Mouse (Mus musculus) urinary bladder, postnatal 25 days (tissue): ENCODE measurements at regions not wholly inside any gene's neighbourhood (a gene's known extent, or its start where the extent isn't known, plus 50 kb on each side); places are given as distances from the start of the nearest gene placed in this dataset.
"Not testable (repeated sequence)": the region's sequence is repeated elsewhere in the genome, so short reads cannot be mapped to it uniquely, and the experiment has no call there.

ENCODE experiments used
- DNase-seq: peaks from one replicate; pipeline ENCODE4 v3.0.0; 2022; ENCODE audit warnings: low spot score

GRCm38 (mm10) chrX:12294941-12295340 is 134.8 kb upstream of the Bcor start:
- DNase-seq = no peak

- no peak for DNase-seq
Measured at GRCm38 (mm10) chrX:12296264-12297053, 136.3 kb upstream of the Bcor start.

- no peak for DNase-seq
Measured at GRCm38 (mm10) chrX:12298609-12299008, 138.5 kb upstream of the Bcor start.

- no peak for DNase-seq
Measured at GRCm38 (mm10) chrX:12299236-12299635, 139.1 kb upstream of the Bcor start.

GRCm38 (mm10) chrX:12304678-12305077 is 144.5 kb upstream of the Bcor start:
- DNase-seq = no peak

GRCm38 (mm10) chrX:12306940-12307339 is 146.8 kb upstream of the Bcor start:
- DNase-seq = no peak

- DNase-seq = no peak
Measured at GRCm38 (mm10) chrX:12312534-12312933, 152.4 kb upstream of the Bcor start.

GRCm38 (mm10) chrX:12315658-12316057 is 155.5 kb upstream of the Bcor start:
- no peak for DNase-seq

- DNase-seq = not testable (repeated sequence)
Measured at GRCm38 (mm10) chrX:12317488-12317887, 157.3 kb upstream of the Bcor start.

GRCm38 (mm10) chrX:12318848-12319651 is 158.9 kb upstream of the Bcor start:
- no peak for DNase-seq

- no peak for DNase-seq
Measured at GRCm38 (mm10) chrX:12322453-12322852, 162.3 kb upstream of the Bcor start.

- DNase-seq = no peak
Measured at GRCm38 (mm10) chrX:12323268-12323667, 163.1 kb upstream of the Bcor start.

- no peak for DNase-seq
Measured at GRCm38 (mm10) chrX:12323812-12324211, 163.7 kb upstream of the Bcor start.

GRCm38 (mm10) chrX:12327464-12327863 is 167.3 kb upstream of the Bcor start:
- DNase-seq = no peak

- DNase-seq = no peak
Measured at GRCm38 (mm10) chrX:12340561-12340960, 180.4 kb upstream of the Bcor start.

GRCm38 (mm10) chrX:12341356-12341965 is 181.3 kb upstream of the Bcor start:
- DNase-seq = no peak

GRCm38 (mm10) chrX:12344805-12345555 is 184.8 kb upstream of the Bcor start:
- DNase-seq = no peak

GRCm38 (mm10) chrX:12346856-12347255 is 186.7 kb upstream of the Bcor start:
- no peak for DNase-seq

- no peak for DNase-seq
Measured at GRCm38 (mm10) chrX:12348117-12348516, 188.0 kb upstream of the Bcor start.

GRCm38 (mm10) chrX:12354875-12355274 is 194.7 kb upstream of the Bcor start:
- DNase-seq = no peak

GRCm38 (mm10) chrX:12358026-12358425 is 197.9 kb upstream of the Bcor start:
- DNase-seq = no peak
